Mouse (Mus musculus): ENCODE results near the gene Pced1b. TPM values are rescaled to one million over a fixed set of nuclear protein-coding genes. Genes with fewer than 3 reads are reported as not detected.
A peak's percentile ranks its signal among the peaks of the same experiment; 100 is the strongest.

Pced1b gene
- polyA plus RNA-seq, 1 experiment, result 38.2 TPM

GRCm38 (mm10) chr15:97324311-97324710, 77.4 kb downstream of the Pced1b start:
- TF ChIP-seq EP300 (IDR thresholded peaks at IDR 0.05; ENCODE audit: insufficient read depth, low read depth, low read length) (no peak), CTCF (IDR thresholded peaks at IDR 0.05; ENCODE audit: low read depth, low read length) (no peak), POLR2A (IDR thresholded peaks at IDR 0.05; ENCODE audit: insufficient read depth, low read length) (no peak)
- H3K9me3 ChIP-seq (replicated peaks; ENCODE audit: control insufficient read depth, insufficient read depth, low read length, poor library complexity, severe bottlenecking), result no peaks in the 10 kb centered on the region

GRCm38 (mm10) chr15:97327500-97328081, 80.7 kb downstream of the Pced1b start:
- Histone ChIP-seq H3K27me3 (ENCODE audit: control insufficient read depth, insufficient read depth, low read length, poor library complexity, severe bottlenecking) (no peaks in the 10 kb centered on the region), H3K4me3 (ENCODE audit: low read depth, low read length) (peak overlapping the region; percentile 42), H3K36me3 (ENCODE audit: control insufficient read depth, insufficient read depth, low read length, poor library complexity, severe bottlenecking) (no peaks in the 10 kb centered on the region), H3K27ac (ENCODE audit: insufficient read depth, low read length) (no peak overlapping the region), H3K9me3 (replicated peaks; ENCODE audit: control insufficient read depth, insufficient read depth, low read length, poor library complexity, severe bottlenecking) (peaks cover 4% of the 10 kb centered on the region; the same call in 1 of the 2 replicates), H3K9ac (ENCODE audit: low read depth, poor library complexity, severe bottlenecking) (no peak overlapping the region), H3K4me1 (ENCODE audit: control insufficient read depth, insufficient read depth, low read length) (peaks cover 2% of the 10 kb centered on the region)
- TF ChIP-seq EP300 (IDR thresholded peaks at IDR 0.05; ENCODE audit: insufficient read depth, low read depth, low read length) (0 out of 2 replicates have a peak, but pooled peaks have one; percentile 30), CTCF (IDR thresholded peaks at IDR 0.05; ENCODE audit: low read depth, low read length) (peak; percentile 96), POLR2A (IDR thresholded peaks at IDR 0.05; ENCODE audit: insufficient read depth, low read length) (no peak)

More at GRCm38 (mm10) chr15:97324311-97324710, 77.4 kb downstream of the Pced1b start:
- H3K4me3 ChIP-seq (ENCODE audit: low read depth, low read length), result no peak overlapping the region
- no peaks in the 10 kb centered on the region for H3K36me3 ChIP-seq (ENCODE audit: control insufficient read depth, insufficient read depth, low read length, poor library complexity, severe bottlenecking)
- H3K9ac ChIP-seq (ENCODE audit: low read depth, poor library complexity, severe bottlenecking), result no peak overlapping the region
- peaks cover 2% of the 10 kb centered on the region for H3K4me1 ChIP-seq (ENCODE audit: control insufficient read depth, insufficient read depth, low read length)
- no peaks in the 10 kb centered on the region for H3K27me3 ChIP-seq (ENCODE audit: control insufficient read depth, insufficient read depth, low read length, poor library complexity, severe bottlenecking)
- H3K27ac ChIP-seq (ENCODE audit: insufficient read depth, low read length), result no peak overlapping the region

- no peaks in the 10 kb centered on the region for H3K4me1 ChIP-seq (ENCODE audit: control insufficient read depth, insufficient read depth, low read length)
- no peak for TF ChIP-seq POLR2A (IDR thresholded peaks at IDR 0.05; ENCODE audit: insufficient read depth, low read length)
- peak; percentile 90 for TF ChIP-seq EP300 (IDR thresholded peaks at IDR 0.05; ENCODE audit: insufficient read depth, low read depth, low read length)
- peak overlapping the region; percentile 80 for H3K27ac ChIP-seq (ENCODE audit: insufficient read depth, low read length)
- H3K27me3 ChIP-seq (ENCODE audit: control insufficient read depth, insufficient read depth, low read length, poor library complexity, severe bottlenecking), result no peaks in the 10 kb centered on the region
- H3K36me3 ChIP-seq (ENCODE audit: control insufficient read depth, insufficient read depth, low read length, poor library complexity, severe bottlenecking), result no peaks in the 10 kb centered on the region
- peaks cover 4% of the 10 kb centered on the region; the same call in 1 of the 2 replicates for H3K9me3 ChIP-seq (replicated peaks; ENCODE audit: control insufficient read depth, insufficient read depth, low read length, poor library complexity, severe bottlenecking)
- H3K9ac ChIP-seq (ENCODE audit: low read depth, poor library complexity, severe bottlenecking), result no peak overlapping the region
- no peak overlapping the region for H3K4me3 ChIP-seq (ENCODE audit: low read depth, low read length)
Observed at GRCm38 (mm10) chr15:97332582-97332981, 85.7 kb downstream of the Pced1b start.

GRCm38 (mm10) chr15:97337636-97338352, 90.9 kb downstream of the Pced1b start:
- Histone ChIP-seq H3K27me3 (ENCODE audit: control insufficient read depth, insufficient read depth, low read length, poor library complexity, severe bottlenecking) (no peaks in the 10 kb centered on the region), H3K4me1 (ENCODE audit: control insufficient read depth, insufficient read depth, low read length) (peaks cover 3% of the 10 kb centered on the region), H3K36me3 (ENCODE audit: control insufficient read depth, insufficient read depth, low read length, poor library complexity, severe bottlenecking) (no peaks in the 10 kb centered on the region), H3K4me3 (ENCODE audit: low read depth, low read length) (no peak overlapping the region), H3K9me3 (replicated peaks; ENCODE audit: control insufficient read depth, insufficient read depth, low read length, poor library complexity, severe bottlenecking) (no peaks in the 10 kb centered on the region), H3K27ac (ENCODE audit: insufficient read depth, low read length) (no peak overlapping the region), H3K9ac (ENCODE audit: low read depth, poor library complexity, severe bottlenecking) (no peak overlapping the region)
- no peak for TF ChIP-seq POLR2A (IDR thresholded peaks at IDR 0.05; ENCODE audit: insufficient read depth, low read length)
- TF ChIP-seq EP300 (IDR thresholded peaks at IDR 0.05; ENCODE audit: insufficient read depth, low read depth, low read length), result no peak
- no peak for TF ChIP-seq CTCF (IDR thresholded peaks at IDR 0.05; ENCODE audit: low read depth, low read length)

GRCm38 (mm10) chr15:97338377-97339060, 91.6 kb downstream of the Pced1b start:
- 0 out of 2 replicates have a peak overlapping the region, but pooled peaks have one; percentile 32 for H3K9ac ChIP-seq (ENCODE audit: low read depth, poor library complexity, severe bottlenecking)
- no peak overlapping the region for H3K4me3 ChIP-seq (ENCODE audit: low read depth, low read length)
- no peak overlapping the region for H3K27ac ChIP-seq (ENCODE audit: insufficient read depth, low read length)
- no peaks in the 10 kb centered on the region for H3K36me3 ChIP-seq (ENCODE audit: control insufficient read depth, insufficient read depth, low read length, poor library complexity, severe bottlenecking)
- H3K4me1 ChIP-seq (ENCODE audit: control insufficient read depth, insufficient read depth, low read length), result peaks cover 3% of the 10 kb centered on the region
- H3K27me3 ChIP-seq (ENCODE audit: control insufficient read depth, insufficient read depth, low read length, poor library complexity, severe bottlenecking), result no peaks in the 10 kb centered on the region
- no peak for TF ChIP-seq POLR2A (IDR thresholded peaks at IDR 0.05; ENCODE audit: insufficient read depth, low read length)
- no peak for TF ChIP-seq CTCF (IDR thresholded peaks at IDR 0.05; ENCODE audit: low read depth, low read length)
- TF ChIP-seq EP300 (IDR thresholded peaks at IDR 0.05; ENCODE audit: insufficient read depth, low read depth, low read length), result no peak
- H3K9me3 ChIP-seq (replicated peaks; ENCODE audit: control insufficient read depth, insufficient read depth, low read length, poor library complexity, severe bottlenecking), result no peaks in the 10 kb centered on the region
